Mouse (Mus musculus): Measurements from ENCODE around the gene B4galt5.

The B4galt5 gene

GRCm38 (mm10) chr2:167278751-167279526 lies 70.0 kb downstream of the B4galt5 start:
- peak; percentile 10 to 43 for DNase-seq (ENCODE audit: low spot score in 2 of 2)

GRCm38 (mm10) chr2:167278011-167278410 lies 71.0 kb downstream of the B4galt5 start:
- DNase-seq (ENCODE audit: low spot score in 2 of 2): peak in 1 of 2 experiments; percentile 2

GRCm38 (mm10) chr2:167277026-167277425 lies 72.0 kb downstream of the B4galt5 start:
- DNase-seq (ENCODE audit: low spot score in 2 of 2): peak in 1 of 2 experiments; percentile 2

GRCm38 (mm10) chr2:167275856-167276255 lies 73.1 kb downstream of the B4galt5 start:
- DNase-seq (ENCODE audit: low spot score in 2 of 2): peak in 1 of 2 experiments; percentile 2

- no peak for DNase-seq (ENCODE audit: low spot score in 2 of 2)
Measured at GRCm38 (mm10) chr2:167274713-167275465, 74.1 kb downstream of the B4galt5 start.

GRCm38 (mm10) chr2:167273206-167273740 lies 75.7 kb downstream of the B4galt5 start:
- DNase-seq (ENCODE audit: low spot score in 2 of 2): peak in 1 of 2 experiments; percentile 3

GRCm38 (mm10) chr2:167272706-167273105 lies 76.3 kb downstream of the B4galt5 start:
- no peak for DNase-seq (ENCODE audit: low spot score in 2 of 2)

GRCm38 (mm10) chr2:167271121-167271521 lies 77.9 kb downstream of the B4galt5 start:
- DNase-seq (ENCODE audit: low spot score in 2 of 2): no peak

GRCm38 (mm10) chr2:167270496-167270895 lies 78.5 kb downstream of the B4galt5 start:
- no peak for DNase-seq (ENCODE audit: low spot score in 2 of 2)

- no peak for DNase-seq (ENCODE audit: low spot score in 2 of 2)
Measured at GRCm38 (mm10) chr2:167268721-167269120, 80.3 kb downstream of the B4galt5 start.

GRCm38 (mm10) chr2:167268411-167268690 lies 80.6 kb downstream of the B4galt5 start:
- DNase-seq (ENCODE audit: low spot score in 2 of 2): no peak

- DNase-seq (ENCODE audit: low spot score in 2 of 2): peak in 1 of 2 experiments; percentile 4
Measured at GRCm38 (mm10) chr2:167267531-167268410, 81.2 kb downstream of the B4galt5 start.

- no peak for DNase-seq (ENCODE audit: low spot score in 2 of 2)
Measured at GRCm38 (mm10) chr2:167266231-167266630, 82.8 kb downstream of the B4galt5 start.

GRCm38 (mm10) chr2:167265806-167266205 lies 83.2 kb downstream of the B4galt5 start:
- no peak for DNase-seq (ENCODE audit: low spot score in 2 of 2)

- DNase-seq (ENCODE audit: low spot score in 2 of 2): no peak
Measured at GRCm38 (mm10) chr2:167265021-167265420, 84.0 kb downstream of the B4galt5 start.

GRCm38 (mm10) chr2:167263931-167264330 lies 85.1 kb downstream of the B4galt5 start:
- DNase-seq (ENCODE audit: low spot score in 2 of 2): no peak

- DNase-seq (ENCODE audit: low spot score in 2 of 2): no peak
Measured at GRCm38 (mm10) chr2:167263040-167263810, 85.8 kb downstream of the B4galt5 start.

GRCm38 (mm10) chr2:167262433-167262832 lies 86.5 kb downstream of the B4galt5 start:
- DNase-seq (ENCODE audit: low spot score in 2 of 2): no peak

- no peak for DNase-seq (ENCODE audit: low spot score in 2 of 2)
Measured at GRCm38 (mm10) chr2:167261106-167261505, 87.9 kb downstream of the B4galt5 start.

GRCm38 (mm10) chr2:167257790-167258189 lies 91.2 kb downstream of the B4galt5 start:
- DNase-seq (ENCODE audit: low spot score in 2 of 2): no peak

- no peak for DNase-seq (ENCODE audit: low spot score in 2 of 2)
Measured at GRCm38 (mm10) chr2:167254808-167255207, 94.2 kb downstream of the B4galt5 start.
